Mouse (Mus musculus) embryonic fibroblast, embryonic 13.5 days (primary cell): Measurements from ENCODE around the gene Gm26661.

Experiments
- CTCF ChIP-seq: IDR thresholded peaks from 2 replicates; pipeline ENCODE4 v1.5.1; 2011; ENCODE audit warnings: mild to moderate bottlenecking, control low read depth, low read length, moderate library complexity, borderline replicate concordance; ENCODE audit not compliant: insufficient read depth
- POLR2A ChIP-seq: IDR thresholded peaks from 2 replicates; pipeline ENCODE4 v1.6.1; 2011; ENCODE audit warnings: low read depth, mild to moderate bottlenecking, control low read depth, low read length, moderate library complexity

DNA sequence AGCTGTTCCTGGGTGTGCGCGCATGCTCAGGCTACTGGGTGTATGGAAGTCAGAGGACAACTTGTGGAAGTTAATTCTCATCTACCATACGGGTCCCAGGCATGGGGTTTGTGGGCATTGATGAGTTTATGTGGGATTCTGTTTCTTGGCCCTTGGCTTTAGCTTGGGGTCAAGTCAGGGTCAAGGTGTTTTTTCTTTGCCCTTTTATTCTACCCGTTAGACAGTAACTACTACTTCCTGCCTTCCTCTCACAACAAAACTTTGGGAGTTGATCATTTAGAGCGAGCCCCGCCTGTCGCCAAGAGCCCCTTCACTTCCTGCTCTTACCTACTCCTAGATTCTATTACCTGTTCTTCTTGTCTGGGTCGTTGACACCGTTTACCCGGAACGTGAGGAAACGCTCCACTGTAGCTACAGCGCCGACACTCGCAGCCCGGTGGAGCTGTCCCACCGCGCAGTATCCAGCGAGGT lies 291 bp upstream of the Gm26661 start:
- TF ChIP-seq CTCF (no peak), POLR2A (no peak)
